Mouse (Mus musculus) liver, adult 2 months (tissue): Measurements from ENCODE around the gene Tnni3k.
"Not testable (repeated sequence)": the region's sequence is repeated elsewhere in the genome, so short reads cannot be mapped to it uniquely, and the experiment has no call there.

ENCODE experiments used
- CTCF ChIP-seq: fragments of 200-500 bp; IDR thresholded peaks from 2 replicates; pipeline ENCODE4 v1.5.1; 2011; ENCODE audit warnings: low read depth, low read length, control low read depth
- POLR2A ChIP-seq: fragments of 200-500 bp; IDR thresholded peaks from 2 replicates; pipeline ENCODE4 v1.6.1; 2011; ENCODE audit warnings: low read length, control low read depth; ENCODE audit not compliant: insufficient read depth; ENCODE audit errors: extremely low read depth

- not testable (repeated sequence) for TF ChIP-seq CTCF, POLR2A
These were observed 235.5 kb downstream of the Tnni3k start for GRCm38 (mm10) chr3:154819684-154820083.
